Mouse (Mus musculus) 3T3-L1 (cell line): ENCODE data around the gene Akap6.
A peak's percentile ranks its signal among the peaks of the same experiment; 100 is the strongest.

Source experiments
- DNase-seq: peaks from one replicate; pipeline ENCODE4 v3.0.0-alpha.2; 2015; ENCODE audit warnings: low read depth, low spot score

The Akap6 gene

GRCm38 (mm10) chr12:53029910-53030309, 330.7 kb downstream of the Akap6 start:
- no peak for DNase-seq

- DNase-seq = no peak
These were observed 333.6 kb downstream of the Akap6 start for GRCm38 (mm10) chr12:53032762-53033161.

GRCm38 (mm10) chr12:53033404-53033913, 334.3 kb downstream of the Akap6 start:
- no peak for DNase-seq

- DNase-seq = no peak
These were observed 341.5 kb downstream of the Akap6 start for GRCm38 (mm10) chr12:53040634-53041033.

GRCm38 (mm10) chr12:53042739-53043138, 343.6 kb downstream of the Akap6 start:
- peak; percentile 73 for DNase-seq

- DNase-seq = no peak
These were observed 358.4 kb downstream of the Akap6 start for GRCm38 (mm10) chr12:53057606-53058005.

- DNase-seq = peak; percentile 3
These were observed 361.7 kb downstream of the Akap6 start for GRCm38 (mm10) chr12:53060903-53061302.

- peak; percentile 78 for DNase-seq
These were observed 362.4 kb downstream of the Akap6 start for GRCm38 (mm10) chr12:53061466-53062124.

GRCm38 (mm10) chr12:53063003-53063402, 363.8 kb downstream of the Akap6 start:
- no peak for DNase-seq

GRCm38 (mm10) chr12:53064241-53064760, 365.1 kb downstream of the Akap6 start:
- DNase-seq = no peak

- no peak for DNase-seq
These were observed 366.0 kb downstream of the Akap6 start for GRCm38 (mm10) chr12:53065031-53065785.

- no peak for DNase-seq
These were observed 367.1 kb downstream of the Akap6 start for GRCm38 (mm10) chr12:53066321-53066720.

- no peak for DNase-seq
These were observed 371.7 kb downstream of the Akap6 start for GRCm38 (mm10) chr12:53070907-53071306.

- DNase-seq = no peak
These were observed 377.6 kb downstream of the Akap6 start for GRCm38 (mm10) chr12:53076595-53077400.

GRCm38 (mm10) chr12:53085789-53086188, 386.6 kb downstream of the Akap6 start:
- peak; percentile 21 for DNase-seq

- no peak for DNase-seq
These were observed 413.1 kb downstream of the Akap6 start for GRCm38 (mm10) chr12:53112276-53112675.

GRCm38 (mm10) chr12:53119352-53119751, 420.2 kb downstream of the Akap6 start:
- no peak for DNase-seq

- DNase-seq = no peak
These were observed 424.9 kb downstream of the Akap6 start for GRCm38 (mm10) chr12:53124131-53124530.

- no peak for DNase-seq
These were observed 425.5 kb downstream of the Akap6 start for GRCm38 (mm10) chr12:53124696-53125095.

GRCm38 (mm10) chr12:53125286-53125685, 426.1 kb downstream of the Akap6 start:
- no peak for DNase-seq

GRCm38 (mm10) chr12:53134196-53134595, 435.0 kb downstream of the Akap6 start:
- DNase-seq = no peak

GRCm38 (mm10) chr12:53137331-53137730, 438.1 kb downstream of the Akap6 start:
- DNase-seq = no peak
